Mouse (Mus musculus) bone marrow macrophage, adult 2 months (primary cell): Measurements from ENCODE around the gene Numb. TPM values are rescaled to one million over a fixed set of nuclear protein-coding genes. Genes with fewer than 3 reads are reported as not detected.
"Not testable (repeated sequence)": the region's sequence is repeated elsewhere in the genome, so short reads cannot be mapped to it uniquely, and the experiment has no call there.

Source experiments
- H3K27ac ChIP-seq: 2 replicates; pipeline ENCODE4 v1.5.1; 2012; ENCODE audit warnings: low read depth, low read length; ENCODE audit not compliant: insufficient read depth
- H3K4me1 ChIP-seq: 2 replicates; pipeline ENCODE4 v1.6.1; 2012; ENCODE audit warnings: low read length; ENCODE audit not compliant: control insufficient read depth, insufficient read depth
- H3K4me3 ChIP-seq: 2 replicates; pipeline ENCODE4 v1.5.1; 2012; ENCODE audit warnings: mild to moderate bottlenecking, low read length, moderate library complexity; ENCODE audit not compliant: insufficient read depth
- CTCF ChIP-seq: IDR thresholded peaks from 2 replicates; pipeline ENCODE4 v1.5.1; 2012; ENCODE audit warnings: low read depth, mild to moderate bottlenecking, low read length, moderate library complexity
- POLR2A ChIP-seq: IDR thresholded peaks from 2 replicates; pipeline ENCODE4 v1.6.1; 2012; ENCODE audit warnings: mild to moderate bottlenecking, low read depth, low read length, borderline replicate concordance
- polyA plus RNA-seq: library from polyadenylated mRNA; stranded (reverse); fragments of >200 nt; gene quantifications from 2 replicates; pipeline ENCODE4 v1.2.4, GENCODE M21; 2012; ENCODE audit not compliant: missing spikeins, insufficient read depth, insufficient read length

The Numb gene
- polyA plus RNA-seq, 1 experiment = 42.4 TPM

- TF ChIP-seq POLR2A = no peak
- TF ChIP-seq CTCF = no peak
- peaks cover 22% of the 10 kb centered on the region for H3K4me1 ChIP-seq
- peak overlapping the region; percentile 90 for H3K27ac ChIP-seq
- H3K4me3 ChIP-seq = peak overlapping the region; percentile 11; the same call in 1 of the 2 replicates
Observed at GRCm38 (mm10) chr12:83947260-83947811, 25.6 kb upstream of the Numb start.

DNA sequence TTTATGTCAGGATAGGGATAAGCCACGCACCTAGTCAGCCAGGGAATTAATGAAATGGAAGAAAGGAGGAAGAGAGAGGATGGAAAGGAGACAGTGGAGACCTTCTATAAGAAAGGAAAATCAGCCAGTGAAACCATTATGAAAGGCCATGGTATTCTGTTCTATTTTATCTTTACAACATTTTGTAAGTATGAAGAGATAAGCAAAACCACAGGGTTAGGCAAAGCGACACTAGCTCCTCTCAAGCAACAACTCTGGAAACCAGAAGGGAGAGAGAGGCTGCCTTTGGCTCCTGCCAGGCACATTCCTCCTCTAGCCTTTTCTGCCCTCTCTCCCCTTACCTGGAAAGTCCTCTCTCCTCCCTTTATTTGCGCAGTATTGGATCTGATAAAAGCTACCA, 20.2 kb upstream of the Numb start:
- H3K4me1 ChIP-seq = peaks cover 13% of the 10 kb centered on the region
- no peak overlapping the region for H3K4me3 ChIP-seq
- H3K27ac ChIP-seq = no peak overlapping the region
- TF ChIP-seq POLR2A (no peak), CTCF (no peak)

DNA sequence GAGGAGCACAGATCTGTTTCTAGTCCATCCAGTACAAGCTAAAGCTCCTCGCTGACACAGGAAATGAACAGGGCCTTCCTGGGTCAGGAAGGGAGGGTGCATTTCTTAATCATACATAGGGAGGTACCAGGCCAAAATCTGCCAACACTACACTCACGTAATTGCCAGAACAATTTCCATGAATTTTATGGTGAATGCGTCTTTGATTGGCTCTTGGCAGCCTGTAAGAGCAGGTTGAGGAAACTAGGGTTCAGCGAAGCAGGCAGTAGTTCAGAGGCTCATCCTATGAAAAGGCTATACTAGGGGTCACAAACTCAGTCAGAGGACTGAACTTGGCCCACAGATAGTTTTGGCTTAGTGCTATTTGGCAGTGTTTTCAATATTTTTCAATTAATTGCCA, 18.3 kb upstream of the Numb start:
- H3K4me3 ChIP-seq = no peak overlapping the region
- no peak overlapping the region for H3K27ac ChIP-seq
- H3K4me1 ChIP-seq = peaks cover 11% of the 10 kb centered on the region
- TF ChIP-seq POLR2A = no peak
- TF ChIP-seq CTCF = no peak

- H3K4me1 ChIP-seq = peaks cover 11% of the 10 kb centered on the region
- H3K27ac ChIP-seq = no peak overlapping the region
- TF ChIP-seq CTCF (no peak), POLR2A (no peak)
- no peak overlapping the region for H3K4me3 ChIP-seq
Observed at GRCm38 (mm10) chr12:83939332-83939731, 17.6 kb upstream of the Numb start.

GRCm38 (mm10) chr12:83938592-83938991, 16.9 kb upstream of the Numb start:
- peaks cover 11% of the 10 kb centered on the region for H3K4me1 ChIP-seq

DNA sequence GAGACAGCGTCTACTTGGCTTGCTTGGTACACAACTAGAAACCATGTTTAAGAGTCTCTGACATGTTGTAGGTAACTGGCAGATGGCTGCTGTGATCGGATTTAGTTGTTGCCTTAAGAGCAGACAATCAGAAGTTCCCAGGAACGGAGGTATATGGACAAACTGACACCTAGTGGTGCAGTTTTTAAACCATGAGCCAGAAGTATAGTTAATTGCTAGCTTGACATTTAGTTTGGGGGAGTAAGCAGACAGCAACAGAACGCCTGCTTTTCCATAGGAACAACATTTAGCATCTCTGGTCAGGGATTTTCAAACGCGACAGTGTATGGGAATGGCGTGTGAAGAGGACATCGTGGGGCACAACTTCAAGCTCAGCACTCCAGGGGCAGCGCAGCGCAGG, 15.9 kb upstream of the Numb start:
- Histone ChIP-seq H3K27ac (no peak overlapping the region), H3K4me3 (no peak overlapping the region), H3K4me1 (peaks cover 11% of the 10 kb centered on the region)
- no peak for TF ChIP-seq CTCF
- TF ChIP-seq POLR2A = no peak

More at GRCm38 (mm10) chr12:83938592-83938991, 16.9 kb upstream of the Numb start:
- H3K27ac ChIP-seq, H3K4me3 ChIP-seq: not testable (repeated sequence)

DNA sequence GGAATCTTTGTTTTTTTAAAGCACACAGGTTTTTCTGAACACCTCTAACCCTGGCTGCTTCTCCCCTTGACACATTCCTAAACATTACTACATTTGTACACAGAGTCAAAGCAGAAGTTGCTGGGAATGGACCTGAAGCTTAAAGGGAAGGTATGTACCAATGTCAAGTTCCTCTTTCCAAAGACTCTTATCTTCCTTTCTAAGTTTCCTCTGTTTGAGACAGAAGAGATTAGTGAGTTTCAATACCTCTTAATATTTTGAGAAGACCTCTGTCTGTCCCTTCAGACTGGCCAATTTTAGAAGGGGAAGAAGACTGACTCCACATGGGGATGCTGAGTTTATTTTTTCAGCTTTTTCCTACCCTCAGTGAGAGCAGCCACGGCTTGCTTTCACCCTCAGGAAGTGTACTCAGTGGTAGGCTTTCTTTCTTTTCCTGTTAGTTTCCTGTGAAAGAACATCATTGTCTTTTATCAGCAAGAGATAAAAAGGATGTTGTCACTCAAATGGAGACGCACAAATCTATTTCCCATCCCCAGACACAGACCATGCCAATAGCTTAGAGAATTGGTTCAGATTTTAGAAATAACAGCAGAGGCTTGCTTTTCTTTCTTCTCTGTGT, 7.6 kb upstream of the Numb start:
- TF ChIP-seq CTCF (no peak), POLR2A (no peak)
- Histone ChIP-seq H3K27ac (peak overlapping the region; percentile 6; the same call in 1 of the 2 replicates), H3K4me1 (peaks cover 27% of the 10 kb centered on the region), H3K4me3 (no peak overlapping the region)

DNA sequence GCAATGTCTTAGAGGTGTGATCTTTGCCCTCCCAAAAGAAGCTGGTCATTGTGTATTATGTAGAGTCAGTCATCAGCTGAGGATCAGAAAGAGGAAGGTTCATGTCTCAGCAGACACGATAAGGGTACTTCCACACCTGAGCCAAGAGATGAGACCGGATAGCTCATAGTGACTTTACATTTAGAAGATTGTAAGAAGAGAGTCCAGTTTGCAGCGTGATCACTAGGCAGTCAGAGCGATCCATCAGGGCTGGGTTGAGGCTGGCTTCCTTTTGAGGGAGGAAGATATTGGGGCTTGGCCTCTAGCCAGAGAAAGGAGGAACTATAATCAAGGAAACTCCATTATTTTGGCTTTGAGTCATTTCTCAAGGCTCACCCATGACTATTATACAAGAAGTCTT, 6.0 kb upstream of the Numb start:
- TF ChIP-seq POLR2A (no peak), CTCF (no peak)
- H3K27ac ChIP-seq = peak overlapping the region; percentile 86
- H3K4me3 ChIP-seq = no peak overlapping the region
- peaks cover 38% of the 10 kb centered on the region for H3K4me1 ChIP-seq

DNA sequence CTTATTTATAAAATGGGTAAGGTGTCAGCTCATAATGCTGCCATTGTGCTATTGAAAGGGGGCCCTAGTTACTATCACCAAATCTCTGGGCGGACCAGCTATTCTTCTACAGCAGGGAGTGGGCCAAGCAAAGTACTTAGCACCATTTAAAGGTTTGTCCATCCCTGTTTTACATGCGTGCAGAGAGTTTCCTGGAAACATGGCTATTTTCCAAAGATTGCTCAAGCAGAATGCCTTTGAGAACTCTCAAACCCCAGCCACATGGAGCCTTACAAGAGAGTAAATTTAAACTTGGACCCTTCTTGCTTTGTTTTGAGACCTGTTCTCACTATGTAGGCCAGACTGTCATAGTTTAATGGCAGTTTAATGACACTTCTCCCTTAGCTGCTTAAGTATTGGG, 4.3 kb upstream of the Numb start:
- no peak overlapping the region for H3K27ac ChIP-seq
- H3K4me3 ChIP-seq = no peak overlapping the region
- no peak for TF ChIP-seq CTCF
- no peak for TF ChIP-seq POLR2A
- peaks cover 39% of the 10 kb centered on the region for H3K4me1 ChIP-seq

DNA sequence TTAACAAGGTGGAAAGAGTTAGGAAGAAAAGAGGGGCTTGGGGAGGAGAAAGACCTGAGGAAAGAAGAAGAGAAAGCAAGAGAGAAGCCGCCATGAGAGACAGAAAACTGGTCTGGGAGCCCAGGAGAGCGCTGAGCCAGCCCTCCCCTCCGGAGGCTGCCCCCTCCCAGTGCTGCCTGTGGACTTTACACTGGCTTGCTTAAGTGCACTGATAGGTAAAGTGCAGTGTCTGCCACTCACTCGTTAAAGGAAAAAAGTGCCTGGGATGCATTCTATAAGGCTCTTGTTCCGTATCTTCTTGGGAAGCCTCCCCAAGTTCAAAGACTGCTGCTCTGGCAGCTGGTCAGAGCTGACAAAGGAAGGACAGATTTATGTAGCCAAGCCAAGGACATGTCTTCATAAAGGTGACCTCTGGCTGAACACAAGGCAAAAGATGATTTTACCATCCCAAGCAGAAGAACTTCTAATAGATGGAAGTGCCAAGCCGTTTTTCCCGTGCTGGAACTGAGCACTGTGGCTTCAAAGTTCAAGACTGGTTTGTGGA, 3.5 kb upstream of the Numb start:
- H3K4me1 ChIP-seq = peaks cover 42% of the 10 kb centered on the region
- H3K4me3 ChIP-seq = no peak overlapping the region
- H3K27ac ChIP-seq = no peak overlapping the region
- no peak for TF ChIP-seq CTCF
- no peak for TF ChIP-seq POLR2A
